ENCODE assay signal across 8 mouse cellular contexts in genomic region chr7:105767729-105768165, GRCm38 (mm10). TPM values are rescaled to one million over a fixed set of nuclear protein-coding genes. Genes with fewer than 3 reads are reported as not detected.
A peak's percentile ranks its signal among the peaks of the same experiment; 100 is the strongest.
DNase-seq lines count a peak whose midpoint lies in the region; ATAC-seq and TF ChIP-seq lines count a peak whose summit lies in the region.

No protein-coding gene starts in this region.

- H3K4me1 ChIP-seq in lung, embryonic 16.5 days (replicated peaks; ENCODE audit: control insufficient read depth, insufficient read depth, low read length) = peaks cover 8% of the 10 kb centered on the region; the same call in 1 of the 2 replicates
- peaks cover 58% of the 10 kb centered on the region for H3K4me1 ChIP-seq in hindbrain, embryonic 13.5 days (replicated peaks)
- H3K4me1 ChIP-seq in liver, embryonic 13.5 days (replicated peaks) = peaks cover 8% of the 10 kb centered on the region; the same call in 1 of the 2 replicates
- H3K4me1 ChIP-seq in olfactory bulb, adult 2 months (ENCODE audit: control insufficient read depth, insufficient read depth, low read length) = peaks cover 8% of the 10 kb centered on the region; the same call in 1 of the 2 replicates

- no peak for TF ChIP-seq POLR2A in olfactory bulb, adult 2 months (IDR thresholded peaks at IDR 0.05; ENCODE audit: insufficient read depth, low read depth, low read length)

- no peaks in the 10 kb centered on the region for H3K9me3 ChIP-seq in lung, embryonic 16.5 days (ENCODE audit: control insufficient read depth, low read length)
- no peaks in the 10 kb centered on the region for H3K9me3 ChIP-seq in hindbrain, embryonic 13.5 days
- H3K9me3 ChIP-seq in liver, embryonic 13.5 days (replicated peaks) = no peaks in the 10 kb centered on the region

- no peaks in the 10 kb centered on the region for H3K27me3 ChIP-seq in lung, embryonic 16.5 days (ENCODE audit: control insufficient read depth, insufficient read depth, low read depth, low read length)
- H3K27me3 ChIP-seq in hindbrain, embryonic 13.5 days = peaks cover 23% of the 10 kb centered on the region
- peaks cover 15% of the 10 kb centered on the region for H3K27me3 ChIP-seq in liver, embryonic 13.5 days

- no peak for TF ChIP-seq CTCF in olfactory bulb, adult 2 months (IDR thresholded peaks at IDR 0.05; ENCODE audit: insufficient read depth, low read depth, low read length)

- no peak overlapping the region for H3K4me2 ChIP-seq in lung, embryonic 16.5 days (ENCODE audit: low read depth, low read length)
- peak overlapping the region; percentile 34 for H3K4me2 ChIP-seq in hindbrain, embryonic 13.5 days
- 0 out of 2 replicates have a peak overlapping the region, but pooled peaks have one; percentile 4 for H3K4me2 ChIP-seq in liver, embryonic 13.5 days

- H3K36me3 ChIP-seq in lung, embryonic 16.5 days (ENCODE audit: control insufficient read depth, insufficient read depth, low read length) = peaks cover 41% of the 10 kb centered on the region
- peaks cover 90% of the 10 kb centered on the region for H3K36me3 ChIP-seq in hindbrain, embryonic 13.5 days
- H3K36me3 ChIP-seq in liver, embryonic 13.5 days = 0 out of 2 replicates have a peak, but pooled peaks cover 6% of the 10 kb centered on the region

- peak overlapping the region; percentile 50 for H3K27ac ChIP-seq in lung, embryonic 16.5 days (ENCODE audit: low read length)
- H3K27ac ChIP-seq in hindbrain, embryonic 13.5 days = peak overlapping the region; percentile 53; the same call in 1 of the 2 replicates
- H3K27ac ChIP-seq in liver, embryonic 13.5 days = peak overlapping the region; percentile 21; the same call in 1 of the 2 replicates
- H3K27ac ChIP-seq in olfactory bulb, adult 2 months (ENCODE audit: insufficient read depth, low read depth, low read length) = 0 out of 2 replicates have a peak overlapping the region, but pooled peaks have one; percentile 6

- no peak overlapping the region for H3K4me3 ChIP-seq in lung, embryonic 16.5 days (ENCODE audit: low read length)
- H3K4me3 ChIP-seq in hindbrain, embryonic 13.5 days = no peak overlapping the region
- no peak overlapping the region for H3K4me3 ChIP-seq in liver, embryonic 13.5 days (replicated peaks)
- H3K4me3 ChIP-seq in olfactory bulb, adult 2 months (ENCODE audit: insufficient read depth, low read depth, low read length) = no peak overlapping the region

- no peak for DNase-seq in lung, postnatal 14 days
- no peak for DNase-seq in liver, embryonic 13.5 days
- no peak for DNase-seq in cerebellum, postnatal 4 days (ENCODE audit: low spot score in 2 of 2)
- no peak for DNase-seq in layer of hippocampus, postnatal 14 days (ENCODE audit: low spot score in 2 of 2)

- ATAC-seq in lung, embryonic 16.5 days (ENCODE audit: low read depth) = peak; percentile 61
- ATAC-seq in hindbrain, embryonic 13.5 days (ENCODE audit: low FRiP score) = peak; percentile 65
- ATAC-seq in liver, embryonic 13.5 days (ENCODE audit: low read depth) = peak; percentile 11; the same call in 1 of the 2 replicates
- no peak for ATAC-seq in activated CD4-positive, CD25-positive, alpha-beta regulatory T cell, adult 4 months

- 13% methylated on average over 6 of the region's 6 CpGs for WGBS in lung, embryonic 16.5 days
- 7% methylated on average over 6 of the region's 6 CpGs for WGBS in hindbrain, embryonic 13.5 days
- WGBS in liver, embryonic 13.5 days (ENCODE audit: insufficient replicate concordance) = 19% methylated on average over 6 of the region's 6 CpGs
- WGBS in olfactory bulb, adult 2 months = 30% methylated on average over 6 of the region's 6 CpGs

- peak overlapping the region; percentile 30; the same call in 1 of the 2 replicates for H3K9ac ChIP-seq in lung, embryonic 16.5 days (ENCODE audit: low read length)
- H3K9ac ChIP-seq in hindbrain, embryonic 13.5 days = peak overlapping the region; percentile 44
- no peak overlapping the region for H3K9ac ChIP-seq in liver, embryonic 13.5 days

RNA-seq across cellular contexts. Expression of gene Tpp1, which starts 15.7 kb away (rescaled TPM):
- 96.4 and 102 TPM in 2 replicates for polyA plus RNA-seq in lung, embryonic 16.5 days (2015; fragmentation: Nextera tagmentation; extraction: Ambion mirVana)
- 39.9 and 46.8 TPM in 2 replicates for polyA plus RNA-seq in hindbrain, embryonic 13.5 days (2015; fragmentation: Nextera tagmentation; extraction: Ambion mirVana)
- polyA plus RNA-seq in liver, embryonic 13.5 days (2015; fragmentation: Nextera tagmentation; extraction: Ambion mirVana) = 51.2 and 63.6 TPM in 2 replicates
- polyA plus RNA-seq in olfactory bulb, adult 2 months (2012; ENCODE audit: insufficient read depth, insufficient read length, low replicate concordance, missing spikeins) = 125 TPM in 1 of 2 replicates, not detected in the other
- polyA plus RNA-seq in activated CD4-positive, CD25-positive, alpha-beta regulatory T cell, adult 4 months (2017; shearing (Covaris generic)) = 100 to 1,000 TPM in 1 of 2 experiments, 10 to 100 TPM in 1; 86.2 to 106 TPM
- total RNA-seq in layer of hippocampus, postnatal 14 days (2021) = 10 to 100 TPM; 54.0 to 54.2 TPM

RNA-seq across cellular contexts. Expression of gene Dchs1, which starts 19.7 kb away (rescaled TPM):
- polyA plus RNA-seq in lung, embryonic 16.5 days (2015; fragmentation: Nextera tagmentation; extraction: Ambion mirVana) = 7.1 and 7.2 TPM in 2 replicates
- 15.8 and 16.1 TPM in 2 replicates for polyA plus RNA-seq in hindbrain, embryonic 13.5 days (2015; fragmentation: Nextera tagmentation; extraction: Ambion mirVana)
- polyA plus RNA-seq in liver, embryonic 13.5 days (2015; fragmentation: Nextera tagmentation; extraction: Ambion mirVana) = 0.73 and 0.74 TPM in 2 replicates
- not detected in 2 replicates for polyA plus RNA-seq in olfactory bulb, adult 2 months (2012; ENCODE audit: insufficient read depth, insufficient read length, low replicate concordance, missing spikeins)
- not detected for polyA plus RNA-seq in activated CD4-positive, CD25-positive, alpha-beta regulatory T cell, adult 4 months (2017; shearing (Covaris generic))
- 10 to 100 TPM; 26.9 to 30.3 TPM for total RNA-seq in layer of hippocampus, postnatal 14 days (2021)

RNA-seq across cellular contexts. Expression of gene Taf10, which starts 23.6 kb away (rescaled TPM):
- 101 and 105 TPM in 2 replicates for polyA plus RNA-seq in lung, embryonic 16.5 days (2015; fragmentation: Nextera tagmentation; extraction: Ambion mirVana)
- polyA plus RNA-seq in hindbrain, embryonic 13.5 days (2015; fragmentation: Nextera tagmentation; extraction: Ambion mirVana) = 111 and 122 TPM in 2 replicates
- 130 and 158 TPM in 2 replicates for polyA plus RNA-seq in liver, embryonic 13.5 days (2015; fragmentation: Nextera tagmentation; extraction: Ambion mirVana)
- not detected in 2 replicates for polyA plus RNA-seq in olfactory bulb, adult 2 months (2012; ENCODE audit: insufficient read depth, insufficient read length, low replicate concordance, missing spikeins)
- 10 to 100 TPM; 11.5 to 16.1 TPM for polyA plus RNA-seq in activated CD4-positive, CD25-positive, alpha-beta regulatory T cell, adult 4 months (2017; shearing (Covaris generic))
- 100 to 1,000 TPM; 137 to 150 TPM for total RNA-seq in layer of hippocampus, postnatal 14 days (2021)

RNA-seq across cellular contexts. Expression of gene Rrp8, which starts 30.6 kb away (rescaled TPM):
- 31.1 and 41.7 TPM in 2 replicates for polyA plus RNA-seq in lung, embryonic 16.5 days (2015; fragmentation: Nextera tagmentation; extraction: Ambion mirVana)
- polyA plus RNA-seq in hindbrain, embryonic 13.5 days (2015; fragmentation: Nextera tagmentation; extraction: Ambion mirVana) = 25.8 and 28.0 TPM in 2 replicates
- polyA plus RNA-seq in liver, embryonic 13.5 days (2015; fragmentation: Nextera tagmentation; extraction: Ambion mirVana) = 25.2 and 27.4 TPM in 2 replicates
- not detected in 2 replicates for polyA plus RNA-seq in olfactory bulb, adult 2 months (2012; ENCODE audit: insufficient read depth, insufficient read length, low replicate concordance, missing spikeins)
- 10 to 100 TPM; 15.3 to 15.8 TPM for polyA plus RNA-seq in activated CD4-positive, CD25-positive, alpha-beta regulatory T cell, adult 4 months (2017; shearing (Covaris generic))
- 10 to 100 TPM; 12.5 to 14.7 TPM for total RNA-seq in layer of hippocampus, postnatal 14 days (2021)

RNA-seq across cellular contexts. Expression of gene Ilk, which starts 31.4 kb away (rescaled TPM):
- 413 and 414 TPM in 2 replicates for polyA plus RNA-seq in lung, embryonic 16.5 days (2015; fragmentation: Nextera tagmentation; extraction: Ambion mirVana)
- polyA plus RNA-seq in hindbrain, embryonic 13.5 days (2015; fragmentation: Nextera tagmentation; extraction: Ambion mirVana) = 181 and 191 TPM in 2 replicates
- polyA plus RNA-seq in liver, embryonic 13.5 days (2015; fragmentation: Nextera tagmentation; extraction: Ambion mirVana) = 125 and 138 TPM in 2 replicates
- not detected in 2 replicates for polyA plus RNA-seq in olfactory bulb, adult 2 months (2012; ENCODE audit: insufficient read depth, insufficient read length, low replicate concordance, missing spikeins)
- polyA plus RNA-seq in activated CD4-positive, CD25-positive, alpha-beta regulatory T cell, adult 4 months (2017; shearing (Covaris generic)) = 100 to 1,000 TPM; 131 to 173 TPM
- total RNA-seq in layer of hippocampus, postnatal 14 days (2021) = 100 to 1,000 TPM; 105 to 111 TPM

Comparison
In these comparisons a context has a peak if more than half of its experiments do, and no peak if none do; other contexts are left out.
1. RNA of gene Taf10, which starts 23.6 kb away (polyA plus RNA-seq): 130 to 158 TPM in liver, embryonic 13.5 days, 111 to 122 TPM in hindbrain, embryonic 13.5 days, 101 to 105 TPM in lung, embryonic 16.5 days and 11.5 to 16.1 TPM in activated CD4-positive, CD25-positive, alpha-beta regulatory T cell, adult 4 months; not detected in olfactory bulb, adult 2 months; every median in the first group is over 10 times any median in the second.
2. Peak in every context shown above with its lines, with median percentiles within 50 percentile points of each other: H3K27ac ChIP-seq.